Mouse (Mus musculus): ENCODE measurements around the gene L3mbtl4. TPM values are rescaled to one million over a fixed set of nuclear protein-coding genes. Genes with fewer than 3 reads are reported as not detected.

The L3mbtl4 gene
- polyA plus RNA-seq, 1 experiment from 2014 or later, result 0.97 TPM

- Histone ChIP-seq H3K4me3 (replicated peaks) (no peak overlapping the region), H3K36me3 (no peaks in the 10 kb centered on the region), H3K27ac (no peak overlapping the region), H3K9me3 (no peaks in the 10 kb centered on the region), H3K4me1 (replicated peaks) (no peaks in the 10 kb centered on the region), H3K27me3 (replicated peaks) (no peaks in the 10 kb centered on the region), H3K9ac (no peak overlapping the region), H3K4me2 (replicated peaks) (no peak overlapping the region)
- WGBS, result 81% methylated on average over 4 of the region's 4 CpGs
- ATAC-seq, result no peak
Measured at GRCm38 (mm10) chr17:68591619-68592018, 318.0 kb downstream of the L3mbtl4 start.

DNA sequence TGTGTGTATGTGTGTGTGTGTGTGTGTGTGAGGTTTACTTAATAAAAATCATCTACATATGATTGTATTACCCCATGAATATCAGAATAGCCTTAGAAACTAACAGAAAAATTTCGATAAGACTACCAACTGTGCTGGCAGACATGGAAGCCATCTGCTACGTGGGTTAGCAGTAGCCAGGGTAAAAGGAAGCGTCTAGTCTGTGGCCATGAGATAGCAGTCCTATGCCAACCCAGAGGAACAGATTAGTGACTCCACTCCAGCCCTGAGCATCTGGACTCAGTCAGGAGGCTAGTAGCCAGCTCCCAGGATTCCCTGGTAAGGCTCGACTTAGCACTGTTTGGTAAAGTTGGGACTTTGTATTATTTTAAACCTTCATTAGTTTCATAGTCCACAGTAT is 329.1 kb downstream of the L3mbtl4 start:
- Histone ChIP-seq H3K9ac (no peak overlapping the region), H3K36me3 (no peaks in the 10 kb centered on the region), H3K4me2 (replicated peaks) (no peak overlapping the region), H3K27me3 (replicated peaks) (no peaks in the 10 kb centered on the region), H3K27ac (no peak overlapping the region), H3K9me3 (no peaks in the 10 kb centered on the region), H3K4me3 (replicated peaks) (no peak overlapping the region), H3K4me1 (replicated peaks) (no peaks in the 10 kb centered on the region)
- 76% methylated on average over 4 of the region's 4 CpGs for WGBS
- no peak for ATAC-seq

GRCm38 (mm10) chr17:68607691-68608090 is 334.1 kb downstream of the L3mbtl4 start:
- H3K4me3 ChIP-seq (replicated peaks), result no peak overlapping the region
- H3K27ac ChIP-seq, result no peak overlapping the region
- no peaks in the 10 kb centered on the region for H3K27me3 ChIP-seq (replicated peaks)
- ATAC-seq, result no peak
- WGBS, result 49% methylated on average over 6 of the region's 6 CpGs
- H3K36me3 ChIP-seq, result no peaks in the 10 kb centered on the region
- H3K4me1 ChIP-seq (replicated peaks), result no peaks in the 10 kb centered on the region
- no peak overlapping the region for H3K9ac ChIP-seq
- H3K4me2 ChIP-seq (replicated peaks), result no peak overlapping the region
- H3K9me3 ChIP-seq, result no peaks in the 10 kb centered on the region

GRCm38 (mm10) chr17:68611247-68611646 is 337.6 kb downstream of the L3mbtl4 start:
- H3K27me3 ChIP-seq (replicated peaks), result no peaks in the 10 kb centered on the region
- H3K4me2 ChIP-seq (replicated peaks), result no peak overlapping the region
- no peak overlapping the region for H3K4me3 ChIP-seq (replicated peaks)
- 80% methylated on average over 6 of the region's 6 CpGs for WGBS
- H3K4me1 ChIP-seq (replicated peaks), result no peaks in the 10 kb centered on the region
- no peak overlapping the region for H3K27ac ChIP-seq
- H3K9ac ChIP-seq, result no peak overlapping the region
- no peaks in the 10 kb centered on the region for H3K9me3 ChIP-seq
- no peaks in the 10 kb centered on the region for H3K36me3 ChIP-seq
- ATAC-seq, result no peak

DNA sequence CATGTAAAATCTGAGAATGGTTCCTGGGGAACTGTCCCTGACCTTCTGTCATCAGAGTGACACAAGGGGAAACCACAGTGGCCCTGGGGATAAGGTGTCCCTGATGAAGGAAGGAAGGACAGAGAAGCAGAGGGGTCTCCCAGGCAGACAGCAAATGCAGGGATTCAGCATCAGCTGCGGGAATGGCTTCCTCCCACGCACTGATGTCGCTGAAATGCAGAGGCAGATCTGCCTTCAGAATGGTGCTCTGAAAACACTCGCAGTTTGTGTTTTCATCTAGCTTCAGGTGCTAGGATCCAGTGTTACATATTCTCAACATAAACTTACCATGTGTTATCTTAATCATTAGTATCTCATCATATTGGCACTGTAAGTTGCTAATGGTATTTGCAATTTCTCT is 351.7 kb downstream of the L3mbtl4 start:
- H3K36me3 ChIP-seq, result no peaks in the 10 kb centered on the region
- H3K4me1 ChIP-seq (replicated peaks), result no peaks in the 10 kb centered on the region
- no peak for ATAC-seq
- 70% methylated on average over 4 of the region's 4 CpGs for WGBS
- no peak overlapping the region for H3K9ac ChIP-seq
- no peak overlapping the region for H3K4me3 ChIP-seq (replicated peaks)
- H3K27ac ChIP-seq, result no peak overlapping the region
- no peaks in the 10 kb centered on the region for H3K9me3 ChIP-seq
- H3K27me3 ChIP-seq (replicated peaks), result no peaks in the 10 kb centered on the region
- H3K4me2 ChIP-seq (replicated peaks), result no peak overlapping the region

DNA sequence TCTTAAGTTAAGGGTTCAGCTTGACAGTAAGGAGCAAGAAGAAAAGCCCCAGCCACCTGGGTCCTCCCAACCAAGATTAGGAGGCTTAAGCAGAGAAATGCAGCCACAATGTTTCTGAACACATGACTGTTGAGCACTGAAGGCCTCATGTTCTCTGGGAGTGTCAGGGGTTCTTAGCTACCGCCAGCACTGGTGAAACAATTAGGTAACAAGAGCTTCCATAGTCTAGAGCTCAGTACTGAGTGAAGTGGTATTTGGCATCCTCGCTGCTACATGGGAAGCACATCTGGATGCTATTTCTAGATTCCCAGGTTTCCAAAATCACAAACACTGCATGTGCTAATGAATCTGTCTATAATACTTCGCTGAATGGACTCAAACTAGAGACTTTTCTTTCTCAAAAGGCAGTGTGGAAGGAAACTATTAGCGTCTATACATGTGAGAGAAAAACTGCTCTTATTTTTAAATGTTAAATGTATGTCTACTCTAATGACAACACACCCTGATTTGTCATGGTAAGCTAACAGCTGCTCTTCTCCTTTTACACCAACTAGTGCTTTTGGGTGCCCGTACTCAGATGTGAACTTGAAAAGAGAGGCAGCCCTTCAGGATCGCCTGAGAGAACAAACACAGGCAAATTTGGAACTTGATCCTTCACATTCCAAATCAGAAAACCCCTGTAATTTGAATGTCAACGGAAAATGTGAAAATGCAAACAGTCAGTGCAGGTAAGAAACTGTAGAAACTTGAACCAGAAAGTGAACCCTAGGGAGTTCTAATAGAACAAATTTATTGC is 356.2 kb downstream of the L3mbtl4 start:
- ATAC-seq, result no peak
- no peak overlapping the region for H3K4me2 ChIP-seq (replicated peaks)
- no peak overlapping the region for H3K27ac ChIP-seq
- 76% methylated on average over 7 of the region's 7 CpGs for WGBS
- H3K9me3 ChIP-seq, result no peaks in the 10 kb centered on the region
- no peaks in the 10 kb centered on the region for H3K4me1 ChIP-seq (replicated peaks)
- no peak overlapping the region for H3K9ac ChIP-seq
- no peaks in the 10 kb centered on the region for H3K36me3 ChIP-seq
- no peaks in the 10 kb centered on the region for H3K27me3 ChIP-seq (replicated peaks)
- no peak overlapping the region for H3K4me3 ChIP-seq (replicated peaks)

GRCm38 (mm10) chr17:68631396-68631795 is 357.8 kb downstream of the L3mbtl4 start:
- Histone ChIP-seq H3K4me1 (replicated peaks) (no peaks in the 10 kb centered on the region), H3K27me3 (replicated peaks) (no peaks in the 10 kb centered on the region), H3K9me3 (no peaks in the 10 kb centered on the region), H3K9ac (no peak overlapping the region), H3K27ac (no peak overlapping the region), H3K4me2 (replicated peaks) (no peak overlapping the region), H3K36me3 (no peaks in the 10 kb centered on the region), H3K4me3 (replicated peaks) (no peak overlapping the region)
- 86% methylated on average over 8 of the region's 8 CpGs for WGBS
- ATAC-seq, result no peak

DNA sequence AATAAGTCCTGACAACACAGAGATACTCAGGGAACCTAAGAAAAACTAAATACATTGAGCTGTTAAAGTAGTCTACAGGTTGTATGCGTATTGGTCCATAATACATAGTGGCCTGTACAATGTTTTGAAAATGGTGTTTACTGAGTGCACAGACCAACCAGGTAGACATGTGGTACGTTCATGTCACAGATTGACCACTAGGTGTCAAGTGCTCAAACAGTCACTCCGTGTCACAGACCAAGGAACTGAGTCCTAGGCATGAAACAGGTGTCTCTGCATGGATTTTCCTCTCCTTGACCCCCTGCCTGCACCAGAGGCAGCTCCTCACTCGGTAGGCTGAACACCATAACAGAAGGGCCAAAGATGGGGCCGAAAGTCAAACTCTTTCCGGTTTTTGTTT is 366.6 kb downstream of the L3mbtl4 start:
- Histone ChIP-seq H3K4me2 (replicated peaks) (no peak overlapping the region), H3K36me3 (no peaks in the 10 kb centered on the region), H3K27ac (no peak overlapping the region), H3K9me3 (no peaks in the 10 kb centered on the region), H3K9ac (no peak overlapping the region), H3K27me3 (replicated peaks) (no peaks in the 10 kb centered on the region), H3K4me1 (replicated peaks) (no peaks in the 10 kb centered on the region), H3K4me3 (replicated peaks) (no peak overlapping the region)
- ATAC-seq, result no peak
- WGBS, result 80% methylated on average over 6 of the region's 6 CpGs

- 67% methylated on average over 5 of the region's 5 CpGs for WGBS
- H3K27ac ChIP-seq, result no peak overlapping the region
- H3K9me3 ChIP-seq, result no peaks in the 10 kb centered on the region
- H3K27me3 ChIP-seq (replicated peaks), result no peaks in the 10 kb centered on the region
- no peak for ATAC-seq
- no peaks in the 10 kb centered on the region for H3K4me1 ChIP-seq (replicated peaks)
- H3K36me3 ChIP-seq, result no peaks in the 10 kb centered on the region
- no peak overlapping the region for H3K9ac ChIP-seq
- no peak overlapping the region for H3K4me3 ChIP-seq (replicated peaks)
- H3K4me2 ChIP-seq (replicated peaks), result no peak overlapping the region
Measured at GRCm38 (mm10) chr17:68642521-68643088, 369.0 kb downstream of the L3mbtl4 start.

DNA sequence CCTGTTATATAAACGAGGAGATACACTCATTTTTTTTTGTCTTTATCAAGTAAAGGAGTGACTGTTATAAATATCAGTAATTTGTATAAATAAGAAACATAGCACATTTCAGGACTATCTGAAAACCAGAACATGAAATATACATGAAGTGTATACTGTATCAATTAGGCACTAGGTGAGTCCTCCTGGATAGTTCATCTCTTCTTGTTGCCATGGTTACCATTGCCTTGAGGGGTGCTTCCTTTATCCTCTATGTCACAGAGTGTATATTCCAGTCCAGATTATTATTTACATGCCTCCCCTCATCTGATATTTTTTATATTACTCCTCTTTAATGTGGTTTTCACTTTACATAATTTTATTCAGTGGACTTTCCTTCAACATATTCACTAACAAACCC is 392.9 kb downstream of the L3mbtl4 start:
- Histone ChIP-seq H3K4me2 (replicated peaks) (no peak overlapping the region), H3K27ac (no peak overlapping the region)

DNA sequence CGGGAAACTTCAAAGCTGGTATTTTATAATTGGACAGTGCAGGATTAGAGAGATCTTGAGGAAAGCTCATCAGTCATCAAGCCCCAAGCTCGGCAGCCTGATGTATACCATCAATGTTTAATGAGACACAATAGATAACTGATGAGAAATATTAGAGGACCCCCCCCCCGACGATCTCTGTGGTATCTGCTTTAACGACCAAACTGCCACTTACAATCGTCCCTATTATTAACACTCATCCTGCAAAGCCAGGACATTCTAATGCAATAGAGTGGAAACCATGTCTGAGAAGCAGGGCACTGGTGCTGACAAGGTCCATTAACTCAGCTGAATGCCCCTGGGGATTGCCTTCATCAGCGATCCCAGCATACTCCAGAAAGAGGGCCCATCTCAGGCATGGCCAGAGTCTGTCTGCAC is 398.5 kb downstream of the L3mbtl4 start:
- Histone ChIP-seq H3K4me2 (replicated peaks) (no peak overlapping the region), H3K9ac (no peak overlapping the region), H3K4me3 (replicated peaks) (no peak overlapping the region), H3K9me3 (no peaks in the 10 kb centered on the region), H3K27me3 (replicated peaks) (no peaks in the 10 kb centered on the region), H3K27ac (no peak overlapping the region), H3K36me3 (no peaks in the 10 kb centered on the region), H3K4me1 (replicated peaks) (no peaks in the 10 kb centered on the region)
- ATAC-seq, result no peak
- 69% methylated on average over 7 of the region's 7 CpGs for WGBS

More for the DNA sequence above, 392.9 kb downstream of the L3mbtl4 start:
- no peak overlapping the region for H3K4me3 ChIP-seq (replicated peaks)
- no peaks in the 10 kb centered on the region for H3K4me1 ChIP-seq (replicated peaks)
- H3K27me3 ChIP-seq (replicated peaks), result no peaks in the 10 kb centered on the region
- no peak for ATAC-seq
- H3K36me3 ChIP-seq, result no peaks in the 10 kb centered on the region
- no peaks in the 10 kb centered on the region for H3K9me3 ChIP-seq
- WGBS, result 66% methylated on average over 1 of the region's 1 CpGs
- no peak overlapping the region for H3K9ac ChIP-seq

DNA sequence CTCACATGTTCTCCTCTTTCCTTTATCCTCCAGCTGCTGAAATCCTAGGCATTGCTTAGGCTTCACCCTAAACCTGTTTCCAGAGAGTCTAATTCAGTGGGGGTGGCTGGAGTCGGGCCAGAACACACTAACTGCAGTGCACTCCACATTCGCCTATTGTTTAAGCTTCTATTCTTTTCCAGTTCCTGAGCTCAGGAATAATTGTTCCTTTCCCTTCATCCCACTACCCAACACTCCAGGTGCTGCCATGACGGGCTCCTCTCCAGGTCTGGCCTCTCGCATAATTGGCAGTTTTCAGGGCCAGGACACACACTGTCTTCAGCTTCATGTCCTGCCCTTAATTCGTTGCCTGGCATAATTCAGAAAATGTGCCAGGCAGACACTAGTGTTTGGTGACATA is 437.1 kb downstream of the L3mbtl4 start:
- no peaks in the 10 kb centered on the region for H3K9me3 ChIP-seq
- no peak overlapping the region for H3K9ac ChIP-seq
- H3K4me1 ChIP-seq (replicated peaks), result no peaks in the 10 kb centered on the region
- H3K27ac ChIP-seq, result no peak overlapping the region
- no peaks in the 10 kb centered on the region for H3K36me3 ChIP-seq
- no peak overlapping the region for H3K4me3 ChIP-seq (replicated peaks)
- H3K4me2 ChIP-seq (replicated peaks), result no peak overlapping the region
- ATAC-seq, result no peak
- H3K27me3 ChIP-seq (replicated peaks), result no peaks in the 10 kb centered on the region
- 65% methylated on average over 5 of the region's 5 CpGs for WGBS

- Histone ChIP-seq H3K4me2 (replicated peaks) (no peak overlapping the region), H3K27ac (no peak overlapping the region), H3K4me3 (replicated peaks) (no peak overlapping the region), H3K27me3 (replicated peaks) (no peaks in the 10 kb centered on the region), H3K36me3 (no peaks in the 10 kb centered on the region), H3K4me1 (replicated peaks) (no peaks in the 10 kb centered on the region), H3K9ac (no peak overlapping the region), H3K9me3 (no peaks in the 10 kb centered on the region)
- no peak for ATAC-seq
- 80% methylated on average over 3 of the region's 3 CpGs for WGBS
Measured at GRCm38 (mm10) chr17:68711350-68711749, 437.8 kb downstream of the L3mbtl4 start.
